Mouse (Mus musculus): ENCODE results near the gene Serpina1b.
"Not testable (repeated sequence)": the region's sequence is repeated elsewhere in the genome, so short reads cannot be mapped to it uniquely, and the experiment has no call there.

- not testable (repeated sequence) for TF ChIP-seq CTCF (IDR thresholded peaks at IDR 0.05; ENCODE audit: low read depth, low read length); POLR2A (IDR thresholded peaks at IDR 0.05; ENCODE audit: borderline replicate concordance, low read depth, low read length)
Measured at GRCm38 (mm10) chr12:103823826-103824225, 6.3 kb downstream of the Serpina1b start.

Measured in bone marrow macrophage, adult 2 months (primary cell).